Mouse (Mus musculus) adrenal gland (tissue): ENCODE data around the gene Zdhhc11.
"Not testable (repeated sequence)": the region's sequence is repeated elsewhere in the genome, so short reads cannot be mapped to it uniquely, and the experiment has no call there.

Experiments
- intact Hi-C: fragments of 180-260 bp; cut with DNase I; formaldehyde crosslinking; loops from one replicate; pipeline ENCODE4 v1.15.1; 2025

Gene Zdhhc11

GRCm38 (mm10) chr13:74001492-74001891 lies 37.8 kb downstream of the Zdhhc11 start:
- intact Hi-C loops, result no loop called here

GRCm38 (mm10) chr13:74006881-74007280 lies 43.2 kb downstream of the Zdhhc11 start:
- intact Hi-C loops, result not testable (repeated sequence)

- intact Hi-C loops, result not testable (repeated sequence)
These were observed 44.6 kb downstream of the Zdhhc11 start for GRCm38 (mm10) chr13:74008216-74008615.

GRCm38 (mm10) chr13:74008948-74009718 lies 45.5 kb downstream of the Zdhhc11 start, which contains the start of gene Tppp:
Gene Tppp, plus strand, starts transcription at chr13:74009407.
- intact Hi-C loops, result no loop called here

- intact Hi-C loops, result no loop called here
These were observed 46.4 kb downstream of the Zdhhc11 start for GRCm38 (mm10) chr13:74009791-74010614.

GRCm38 (mm10) chr13:74010678-74011077 lies 47.0 kb downstream of the Zdhhc11 start:
- intact Hi-C loops, result no loop called here

GRCm38 (mm10) chr13:74015908-74016307 lies 52.3 kb downstream of the Zdhhc11 start:
- intact Hi-C loops, result no loop called here

- intact Hi-C loops, result no loop called here
These were observed 53.8 kb downstream of the Zdhhc11 start for GRCm38 (mm10) chr13:74017426-74017825.

GRCm38 (mm10) chr13:74019006-74019405 lies 55.4 kb downstream of the Zdhhc11 start:
- intact Hi-C loops, result not testable (repeated sequence)

GRCm38 (mm10) chr13:74025151-74026081 lies 61.8 kb downstream of the Zdhhc11 start:
- intact Hi-C loops, result loop anchor here (5.0 kb wide), 1 partner anchor 53 kb away; no protein-coding TSS in a partner anchor

- intact Hi-C loops, result loop anchor here (5.0 kb wide), 1 partner anchor 54 kb away; no protein-coding TSS in a partner anchor
These were observed 62.6 kb downstream of the Zdhhc11 start for GRCm38 (mm10) chr13:74026215-74026614.

GRCm38 (mm10) chr13:74028116-74028515 lies 64.5 kb downstream of the Zdhhc11 start:
- intact Hi-C loops, result loop anchor here (5.0 kb wide), 1 partner anchor 56 kb away; no protein-coding TSS in a partner anchor

GRCm38 (mm10) chr13:74029013-74029412 lies 65.4 kb downstream of the Zdhhc11 start:
- intact Hi-C loops, result loop anchor here (5.0 kb wide), 1 partner anchor 57 kb away; no protein-coding TSS in a partner anchor

GRCm38 (mm10) chr13:74030691-74031090 lies 67.0 kb downstream of the Zdhhc11 start:
- intact Hi-C loops, result no loop called here

GRCm38 (mm10) chr13:74031133-74031532 lies 67.5 kb downstream of the Zdhhc11 start:
- intact Hi-C loops, result no loop called here

GRCm38 (mm10) chr13:74034756-74035155 lies 71.1 kb downstream of the Zdhhc11 start:
- intact Hi-C loops, result no loop called here

- intact Hi-C loops, result no loop called here
These were observed 72.1 kb downstream of the Zdhhc11 start for GRCm38 (mm10) chr13:74035776-74036175.

GRCm38 (mm10) chr13:74039926-74040325 lies 76.3 kb downstream of the Zdhhc11 start:
- intact Hi-C loops, result no loop called here
